In the genomic region with DNA sequence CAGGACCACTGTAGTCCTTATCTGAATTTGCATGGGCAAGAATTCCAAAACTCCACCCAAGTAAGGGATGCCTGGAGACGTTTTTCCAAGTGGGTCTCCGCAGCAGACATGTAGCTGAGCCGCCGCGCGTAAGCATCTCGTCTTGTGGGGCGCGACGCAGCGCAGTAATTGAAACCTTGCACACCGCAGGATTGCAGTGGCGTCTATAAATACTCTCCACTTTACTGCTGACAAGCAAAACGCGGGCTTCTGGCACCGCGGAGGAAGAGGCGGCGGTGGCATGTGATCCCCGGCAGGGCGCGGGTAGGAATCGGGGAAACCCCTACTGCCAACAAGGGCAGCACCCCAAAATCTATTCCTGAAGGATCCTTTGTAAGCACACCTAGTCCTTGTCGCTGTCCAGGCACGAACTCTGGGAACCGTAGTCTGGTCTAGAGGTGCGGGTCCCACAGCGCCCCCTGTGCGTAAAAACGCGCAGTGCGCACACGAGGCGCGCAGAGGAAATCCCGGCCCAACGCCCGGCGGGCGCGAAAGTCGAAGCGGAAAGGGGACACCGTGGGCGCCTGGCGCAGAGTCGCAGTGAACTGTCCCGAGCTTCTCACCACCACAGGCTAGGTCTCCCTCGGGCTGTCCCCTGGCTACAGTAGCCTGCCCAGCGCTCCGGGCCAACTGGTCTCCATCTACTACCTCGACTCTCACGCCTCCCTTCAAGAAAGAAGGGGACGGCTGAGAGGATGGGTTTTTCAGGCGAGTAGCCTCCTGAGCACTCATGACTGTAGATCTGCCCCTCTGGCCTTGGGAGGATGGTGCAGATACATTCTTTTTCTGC, we compare ENCODE assay signal across 8 mouse cellular contexts.
A peak's percentile ranks its signal among the peaks of the same experiment; 100 is the strongest.
DNase-seq lines count a peak whose midpoint lies in the region; ATAC-seq and TF ChIP-seq lines count a peak whose summit lies in the region.

No protein-coding gene starts in this region.

- H3K9me3 ChIP-seq in lung, embryonic 14.5 days (ENCODE audit: low read depth, low read length) = no peaks in the 10 kb centered on the region
- no peaks in the 10 kb centered on the region for H3K9me3 ChIP-seq in neural tube, embryonic 15.5 days (replicated peaks)

- ATAC-seq in CD4-positive, CD25-positive, alpha-beta regulatory T cell, adult 4 months = peak; percentile 80
- ATAC-seq in lung, embryonic 14.5 days (ENCODE audit: insufficient read depth) = peak; percentile 79
- peak; percentile 79 for ATAC-seq in neural tube, embryonic 15.5 days (ENCODE audit: low FRiP score)

- H3K4me1 ChIP-seq in lung, embryonic 14.5 days (ENCODE audit: insufficient read depth) = 0 out of 2 replicates have a peak, but pooled peaks cover 6% of the 10 kb centered on the region
- peaks cover 24% of the 10 kb centered on the region for H3K4me1 ChIP-seq in neural tube, embryonic 15.5 days

- DNase-seq in brain, adult 2 months (ENCODE audit: low read depth, low spot score) = peak; percentile 47
- DNase-seq in forelimb bud, embryonic 11.5 days (ENCODE audit: low read depth, low spot score) = peak; percentile 89
- peak; percentile 87 for DNase-seq in heart, postnatal 4 days
- DNase-seq in layer of hippocampus, adult 2 months (ENCODE audit: low spot score in 2 of 2) = peak in 1 of 2 experiments; percentile 56
- DNase-seq in lung, embryonic 14.5 days = peak; percentile 96
- DNase-seq in testis, postnatal 10 days (ENCODE audit: low spot score) = peak; percentile 83

- peak overlapping the region; percentile 86 for H3K4me2 ChIP-seq in lung, embryonic 14.5 days
- H3K4me2 ChIP-seq in neural tube, embryonic 15.5 days = peak overlapping the region; percentile 87

- no peaks in the 10 kb centered on the region for H3K27me3 ChIP-seq in lung, embryonic 14.5 days (ENCODE audit: insufficient read depth, low read length)
- peaks cover 38% of the 10 kb centered on the region for H3K27me3 ChIP-seq in neural tube, embryonic 15.5 days (replicated peaks)

- WGBS in lung, embryonic 14.5 days = 1% methylated on average over 55 of the region's 55 CpGs
- WGBS in neural tube, embryonic 15.5 days = under 1% methylated on average over 54 of the region's 55 CpGs

- peak; percentile 86 for TF ChIP-seq CTCF in layer of hippocampus, adult 2 months (conservative IDR thresholded peaks at IDR 0.05)
- peak; percentile 94 for TF ChIP-seq CTCF in lung, embryonic 14.5 days (IDR thresholded peaks at IDR 0.05; ENCODE audit: low read depth)

- H3K27ac ChIP-seq in layer of hippocampus, adult 2 months = peak overlapping the region; percentile 64
- H3K27ac ChIP-seq in lung, embryonic 14.5 days (ENCODE audit: low read depth) = peak overlapping the region; percentile 87
- H3K27ac ChIP-seq in neural tube, embryonic 15.5 days (replicated peaks) = peak overlapping the region; percentile 63

- H3K36me3 ChIP-seq in lung, embryonic 14.5 days (ENCODE audit: insufficient read depth) = peaks cover 1% of the 10 kb centered on the region; the same call in 1 of the 2 replicates
- H3K36me3 ChIP-seq in neural tube, embryonic 15.5 days = no peaks in the 10 kb centered on the region

- H3K4me3 ChIP-seq in layer of hippocampus, adult 2 months = peak overlapping the region; percentile 60
- peak overlapping the region; percentile 64 for H3K4me3 ChIP-seq in lung, embryonic 14.5 days (ENCODE audit: low read depth, low read length)
- H3K4me3 ChIP-seq in neural tube, embryonic 15.5 days (replicated peaks) = peak overlapping the region; percentile 46

- H3K9ac ChIP-seq in lung, embryonic 14.5 days = peak overlapping the region; percentile 78
- peak overlapping the region; percentile 43 for H3K9ac ChIP-seq in neural tube, embryonic 15.5 days (replicated peaks)
